Mouse (Mus musculus): ENCODE results near the gene Slc29a4.

DNA sequence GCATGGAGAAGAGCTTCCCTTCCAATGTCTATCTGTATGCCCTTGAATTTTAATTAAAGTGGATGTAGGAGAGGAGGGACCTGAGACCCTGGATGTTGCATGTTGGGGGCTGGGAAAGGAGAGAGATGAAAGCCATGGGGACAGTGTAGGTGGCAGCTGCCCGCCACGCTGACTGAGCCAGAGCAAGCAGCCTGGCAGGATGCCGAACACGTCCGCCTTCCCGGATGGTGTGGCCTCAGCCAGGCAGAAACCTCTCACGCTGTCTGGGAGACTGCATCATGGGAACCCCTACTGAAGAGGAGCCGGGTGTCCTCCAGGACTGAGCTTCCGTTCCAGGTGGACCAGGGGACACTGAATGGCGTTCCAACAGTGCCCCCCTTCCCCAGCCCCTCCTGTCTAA lies 11.3 kb downstream of the Slc29a4 start:
- no peak for TF ChIP-seq CTCF (IDR thresholded peaks at IDR 0.05)
- no peak for TF ChIP-seq EP300 (IDR thresholded peaks at IDR 0.05)
